Mouse (Mus musculus) brain, embryonic 14.5 days (tissue): ENCODE measurements around the gene Nfkbib. TPM values are rescaled to one million over a fixed set of nuclear protein-coding genes. Genes with fewer than 3 reads are reported as not detected.

Experiments used
- DNase-seq: peaks from one replicate; pipeline ENCODE4 v3.0.0-alpha.2; 2011; ENCODE audit warnings: low read depth
- CTCF ChIP-seq: fragments of 200-500 bp; IDR thresholded peaks from 2 replicates; pipeline ENCODE4 v1.5.1; 2012; ENCODE audit warnings: inconsistent platforms, mild to moderate bottlenecking, moderate library complexity, borderline replicate concordance; ENCODE audit not compliant: insufficient read depth, insufficient read length; ENCODE audit errors: extremely low read depth
- POLR2A ChIP-seq: fragments of 200-500 bp; IDR thresholded peaks from 2 replicates; pipeline ENCODE4 v1.6.1; 2012; ENCODE audit warnings: mild to moderate bottlenecking, inconsistent platforms, borderline replicate concordance; ENCODE audit not compliant: poor library complexity, insufficient read depth, insufficient read length, severe bottlenecking; ENCODE audit errors: extremely low read depth
- polyA plus RNA-seq: library from polyadenylated mRNA; depleted of rRNA; stranded (reverse); fragments of >200 nt; gene quantifications from 2 replicates; pipeline ENCODE4 v1.2.3, GENCODE M21; 2012

Gene Nfkbib
- polyA plus RNA-seq, 1 experiment, result 34.7 TPM

DNA sequence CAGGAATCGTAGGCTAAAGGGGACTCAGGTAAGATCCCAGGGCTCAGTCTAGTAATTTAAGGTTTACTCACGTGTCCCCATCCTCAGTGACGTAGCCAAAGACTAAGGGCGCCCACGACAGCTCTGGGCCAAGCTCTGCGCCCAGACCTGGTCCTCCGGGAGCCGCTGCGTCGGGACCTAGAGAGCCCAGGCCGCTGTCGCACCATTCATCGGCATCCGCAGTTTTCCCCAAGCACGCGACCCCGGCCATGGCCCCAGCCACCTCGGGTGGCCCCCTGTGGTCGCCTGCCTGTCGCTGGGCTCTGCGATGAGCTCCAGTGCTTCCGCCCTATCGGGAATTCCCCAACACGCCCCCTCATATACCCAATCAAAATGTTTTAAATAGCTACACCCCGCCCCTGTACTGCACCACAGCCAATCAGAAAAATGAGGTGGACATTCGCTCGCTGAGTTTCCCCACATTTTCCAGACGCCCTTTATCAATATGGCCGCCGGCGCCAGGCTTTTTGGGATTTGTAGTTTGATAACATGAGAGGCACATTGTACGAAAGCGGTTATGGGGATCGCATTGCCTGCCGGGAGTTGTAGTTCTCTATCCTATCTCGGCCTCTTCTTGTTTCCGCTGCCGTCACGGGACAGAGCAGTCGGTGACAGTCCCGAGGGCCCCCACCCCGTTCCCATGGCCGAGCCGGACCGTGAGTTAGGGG is 986 bp downstream of the Nfkbib start, which contains the start of gene Sirt2:
TSS of gene Sirt2 (plus strand) at position 563 of the 707 bp plus-strand sequence.
- no peak for TF ChIP-seq CTCF
- TF ChIP-seq POLR2A, result peak; percentile 32; the same call in 1 of the 2 replicates
- peak; percentile 99 for DNase-seq

DNA sequence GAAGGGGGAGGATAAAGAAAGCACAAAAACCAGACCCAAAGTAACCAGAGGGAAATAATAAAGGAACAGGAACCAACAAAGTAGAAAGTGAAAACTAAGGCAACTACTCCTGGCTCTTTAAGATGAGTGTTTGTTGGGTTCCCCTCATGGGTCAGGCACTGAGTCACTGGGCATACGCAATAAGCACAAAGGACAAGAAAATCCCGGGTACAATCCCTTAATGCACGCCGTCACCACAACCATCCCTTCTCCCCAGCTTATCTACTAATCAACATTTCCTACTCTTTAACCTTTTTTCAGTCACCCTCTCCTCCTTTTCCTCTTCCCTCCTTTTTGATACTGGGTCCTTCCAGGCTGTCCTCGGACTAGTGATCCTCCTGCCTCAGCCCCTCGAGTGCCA is 2.1 kb downstream of the Nfkbib start:
- no peak for DNase-seq
- no peak for TF ChIP-seq CTCF
- TF ChIP-seq POLR2A, result no peak

DNA sequence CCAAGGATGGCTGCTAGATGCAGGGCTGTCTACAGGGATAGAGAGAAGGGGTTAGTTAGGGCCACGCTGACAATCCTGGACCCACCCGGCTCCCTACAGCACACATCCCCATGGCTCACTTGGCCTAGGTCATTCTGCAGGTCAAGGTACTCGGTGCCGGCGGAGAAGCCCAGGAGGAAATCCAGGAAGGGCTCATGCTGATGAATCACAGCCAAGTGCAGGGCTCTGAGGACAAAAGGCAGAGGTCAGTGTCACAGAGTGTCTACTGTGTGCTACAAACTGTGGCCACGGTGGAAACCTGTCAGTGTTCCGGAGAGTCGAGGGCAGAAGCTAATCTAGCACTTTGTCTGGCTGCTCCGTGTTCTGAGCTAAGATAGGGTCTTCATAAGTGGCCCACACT is 5.4 kb downstream of the Nfkbib start:
- no peak for DNase-seq
- no peak for TF ChIP-seq CTCF
- TF ChIP-seq POLR2A, result no peak

GRCm38 (mm10) chr7:28758623-28759022 is 8.7 kb downstream of the Nfkbib start:
- no peak for TF ChIP-seq POLR2A
- no peak for TF ChIP-seq CTCF
- no peak for DNase-seq

DNA sequence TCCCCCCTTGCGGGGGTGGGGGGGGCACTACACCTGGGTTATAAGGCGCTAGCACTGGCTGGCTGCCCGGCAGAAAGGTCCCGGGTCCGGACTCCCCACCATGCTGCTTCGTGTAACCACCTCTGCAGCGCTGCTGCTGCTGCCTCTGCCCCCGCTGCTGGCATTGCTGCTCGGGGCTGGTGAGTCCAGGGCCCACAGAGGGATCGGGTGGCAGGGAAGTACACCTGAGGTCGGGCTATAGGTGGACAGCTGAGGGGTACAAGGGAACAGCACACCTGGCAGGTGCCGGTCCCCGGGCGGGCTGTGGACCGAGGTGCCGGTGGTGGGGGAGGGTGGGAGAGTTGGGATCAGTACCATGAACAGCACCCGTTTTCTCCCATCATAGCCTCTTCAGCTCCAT is 11.2 kb downstream of the Nfkbib start, which contains the start of gene Ccer2:
TSS of gene Ccer2 (plus strand) at position 96 of the 400 bp plus-strand sequence.
- DNase-seq, result no peak
- TF ChIP-seq CTCF, result no peak
- no peak for TF ChIP-seq POLR2A

DNA sequence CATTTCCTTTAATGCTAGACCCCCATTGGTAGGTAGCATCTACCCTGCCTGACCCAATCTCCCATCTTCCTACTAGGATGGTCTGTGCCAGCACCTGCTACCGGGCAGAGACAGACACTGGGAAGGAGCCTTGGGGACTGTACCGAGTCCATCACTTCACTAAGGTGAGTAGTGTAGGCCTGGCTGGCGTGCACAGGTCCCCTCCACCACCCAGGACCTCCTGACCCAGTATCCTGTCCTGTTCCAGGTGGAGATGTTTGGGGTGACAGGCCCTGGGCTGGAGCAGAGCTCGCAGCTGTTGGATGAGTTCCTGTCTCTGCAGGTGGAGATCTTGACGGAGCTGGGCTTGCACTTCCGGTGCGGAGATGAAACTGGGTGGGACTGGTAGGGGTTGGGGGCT is 17.4 kb downstream of the Nfkbib start:
- TF ChIP-seq POLR2A (no peak), CTCF (no peak)
- no peak for DNase-seq

- peak; percentile 99 for DNase-seq
- TF ChIP-seq CTCF (peak; percentile 90), POLR2A (peak; percentile 72; the same call in 1 of the 2 replicates)
These were observed 25.4 kb downstream of the Nfkbib start, which contains the start of the genes Mrps12 and Sars2 for GRCm38 (mm10) chr7:28741709-28742438. Gene Mrps12 (minus strand): TSS chr7:28741820. Gene Sars2 (plus strand): TSS chr7:28741992.

- DNase-seq, result no peak
- no peak for TF ChIP-seq POLR2A
- TF ChIP-seq CTCF, result no peak
These were observed 26.0 kb downstream of the Nfkbib start for GRCm38 (mm10) chr7:28741368-28741708.

- TF ChIP-seq CTCF (no peak), POLR2A (no peak)
- DNase-seq, result no peak
These were observed 26.4 kb downstream of the Nfkbib start for GRCm38 (mm10) chr7:28740949-28741348.

DNA sequence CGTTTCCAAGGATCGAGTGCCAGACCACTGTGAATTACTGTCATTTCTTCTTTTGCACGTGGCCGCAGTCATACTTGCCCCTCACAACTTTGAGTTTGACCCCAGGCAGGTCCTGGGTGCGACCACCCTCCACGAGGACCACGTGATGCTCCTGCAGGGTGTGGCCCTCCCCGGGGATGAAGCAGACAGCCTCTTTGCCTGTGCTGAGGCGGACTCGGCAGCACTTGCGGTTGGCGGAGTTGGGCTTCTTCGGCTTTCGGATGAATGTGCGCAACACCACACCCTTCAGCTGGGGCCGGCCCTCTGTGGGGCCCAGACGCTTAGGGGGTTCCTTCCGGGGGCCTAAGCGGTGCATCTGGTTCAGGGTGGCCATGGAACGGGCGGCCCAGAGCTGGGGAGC is 27.5 kb downstream of the Nfkbib start:
- no peak for DNase-seq
- TF ChIP-seq POLR2A (no peak), CTCF (no peak)

GRCm38 (mm10) chr7:28735701-28736100 is 31.6 kb downstream of the Nfkbib start:
- DNase-seq, result no peak
- TF ChIP-seq POLR2A (no peak), CTCF (no peak)
